Mouse (Mus musculus) Muller cell, postnatal 12 days (primary cell): ENCODE measurements around the gene Col6a1.

Source experiments
- DNase-seq: peaks from one replicate; pipeline ENCODE4 v3.0.0-alpha.2; 2015; ENCODE audit errors: inconsistent ontology term

Gene Col6a1

GRCm38 (mm10) chr10:76680758-76681650 lies 45.0 kb downstream of the Col6a1 start:
- no peak for DNase-seq

DNA sequence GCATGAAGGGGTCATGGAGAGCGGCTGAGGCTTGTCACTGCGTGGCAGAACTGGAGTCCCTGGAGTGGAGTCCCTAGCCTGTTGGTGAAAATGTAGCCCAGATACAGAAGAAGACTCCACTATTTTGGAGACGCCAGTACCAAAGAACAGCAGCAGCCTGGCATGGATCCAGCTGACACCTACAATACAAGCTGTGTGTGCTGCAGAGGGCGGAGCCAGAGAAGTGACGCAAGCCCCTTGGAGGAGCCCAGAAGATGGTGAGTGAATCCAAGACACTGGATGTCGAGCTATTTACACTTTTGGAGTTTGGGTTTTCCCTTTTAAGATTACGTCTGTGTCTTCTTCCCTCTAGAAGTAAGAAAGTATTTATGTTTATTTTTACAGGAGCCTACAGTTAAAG lies 47.8 kb downstream of the Col6a1 start:
- DNase-seq: no peak

DNA sequence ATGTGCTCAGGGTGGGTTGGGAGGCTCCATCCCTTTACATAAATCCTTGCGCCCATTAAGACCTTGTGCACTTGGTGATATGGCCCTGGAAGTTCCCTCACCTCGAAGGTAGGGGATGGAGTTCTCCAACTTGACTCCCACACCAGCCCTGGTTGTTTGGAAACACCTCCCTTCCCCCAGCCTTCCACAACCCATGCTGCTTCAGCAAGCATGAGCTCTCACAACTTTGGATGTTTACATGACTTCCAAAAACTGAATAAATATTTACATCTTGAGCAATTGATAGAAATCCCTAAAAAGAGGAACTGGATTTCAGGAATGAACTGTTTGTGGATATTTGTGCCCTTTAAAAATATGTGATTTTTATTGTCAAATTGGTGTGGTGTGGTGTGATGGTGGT lies 50.7 kb downstream of the Col6a1 start:
- no peak for DNase-seq

DNA sequence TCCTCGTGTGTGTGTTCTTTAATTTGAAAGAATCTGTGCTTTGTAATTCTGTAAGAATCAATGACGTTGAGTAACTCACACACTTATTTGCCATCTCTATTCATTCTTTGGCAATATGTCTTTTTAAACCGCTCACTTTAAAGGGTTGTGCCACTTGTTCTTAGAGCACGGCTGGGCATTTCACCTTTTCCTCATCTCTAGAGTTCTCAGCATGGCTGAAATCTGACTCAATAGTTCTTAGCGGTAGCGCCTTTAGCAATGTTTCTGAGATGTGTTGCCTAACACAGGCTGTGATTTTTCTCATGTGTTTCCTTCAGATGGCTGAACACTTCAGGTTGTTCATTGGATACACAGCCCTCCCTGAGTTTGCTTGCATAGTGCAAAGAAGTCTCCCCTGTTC lies 51.4 kb downstream of the Col6a1 start:
- DNase-seq: no peak

GRCm38 (mm10) chr10:76671939-76672338 lies 54.0 kb downstream of the Col6a1 start:
- no peak for DNase-seq

- peak; percentile 87 for DNase-seq
Measured at GRCm38 (mm10) chr10:76668947-76669284, 57.1 kb downstream of the Col6a1 start.

- DNase-seq: no peak
Measured at GRCm38 (mm10) chr10:76668261-76668946, 57.6 kb downstream of the Col6a1 start.

DNA sequence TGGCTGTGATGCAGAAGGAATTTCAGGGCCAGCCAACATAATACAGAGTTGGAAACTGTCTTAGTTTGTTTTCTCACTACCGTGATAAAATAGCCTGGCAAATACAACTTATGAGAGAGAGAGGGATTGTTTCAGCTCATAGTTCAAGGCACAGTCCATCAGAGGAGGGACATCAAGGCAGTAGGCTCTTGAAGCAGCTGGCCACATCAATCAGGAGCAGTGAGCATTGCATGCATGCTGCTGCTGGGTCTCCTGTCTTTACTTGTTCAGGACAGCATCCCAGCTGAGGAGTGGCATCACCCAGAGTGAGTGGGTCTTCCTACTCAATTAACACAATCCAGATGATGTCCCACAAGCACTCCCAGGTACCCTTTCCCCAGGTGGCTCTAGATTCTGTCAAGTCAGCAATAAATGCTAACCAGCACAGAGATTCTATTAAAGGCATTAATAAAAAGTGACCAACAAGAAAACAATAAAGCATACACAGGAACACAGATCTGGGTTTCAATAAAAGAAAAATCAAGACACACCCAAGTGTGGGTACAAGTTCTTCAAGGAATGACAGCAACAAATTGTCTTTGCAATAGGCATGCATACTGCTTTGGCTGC lies 58.7 kb downstream of the Col6a1 start:
- DNase-seq: no peak

DNA sequence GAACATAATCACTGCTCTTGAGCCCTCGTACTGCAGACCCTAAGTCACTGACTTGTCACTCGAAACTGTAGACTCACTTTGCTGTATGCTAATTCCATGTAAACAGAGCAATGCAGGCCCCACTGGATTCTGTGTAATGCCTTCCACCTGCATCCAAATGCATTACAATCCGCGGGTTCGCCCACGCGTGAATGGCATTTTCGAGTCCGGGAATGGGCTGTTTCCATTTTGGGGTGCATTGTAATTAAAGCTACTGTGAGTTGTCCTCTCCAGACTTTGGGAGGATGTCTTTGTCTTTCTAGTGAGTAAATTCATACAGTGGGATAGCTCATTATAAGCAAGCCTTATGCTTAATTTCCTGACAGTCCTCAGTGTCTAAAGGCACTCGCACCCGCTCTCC lies 60.4 kb downstream of the Col6a1 start:
- no peak for DNase-seq

DNA sequence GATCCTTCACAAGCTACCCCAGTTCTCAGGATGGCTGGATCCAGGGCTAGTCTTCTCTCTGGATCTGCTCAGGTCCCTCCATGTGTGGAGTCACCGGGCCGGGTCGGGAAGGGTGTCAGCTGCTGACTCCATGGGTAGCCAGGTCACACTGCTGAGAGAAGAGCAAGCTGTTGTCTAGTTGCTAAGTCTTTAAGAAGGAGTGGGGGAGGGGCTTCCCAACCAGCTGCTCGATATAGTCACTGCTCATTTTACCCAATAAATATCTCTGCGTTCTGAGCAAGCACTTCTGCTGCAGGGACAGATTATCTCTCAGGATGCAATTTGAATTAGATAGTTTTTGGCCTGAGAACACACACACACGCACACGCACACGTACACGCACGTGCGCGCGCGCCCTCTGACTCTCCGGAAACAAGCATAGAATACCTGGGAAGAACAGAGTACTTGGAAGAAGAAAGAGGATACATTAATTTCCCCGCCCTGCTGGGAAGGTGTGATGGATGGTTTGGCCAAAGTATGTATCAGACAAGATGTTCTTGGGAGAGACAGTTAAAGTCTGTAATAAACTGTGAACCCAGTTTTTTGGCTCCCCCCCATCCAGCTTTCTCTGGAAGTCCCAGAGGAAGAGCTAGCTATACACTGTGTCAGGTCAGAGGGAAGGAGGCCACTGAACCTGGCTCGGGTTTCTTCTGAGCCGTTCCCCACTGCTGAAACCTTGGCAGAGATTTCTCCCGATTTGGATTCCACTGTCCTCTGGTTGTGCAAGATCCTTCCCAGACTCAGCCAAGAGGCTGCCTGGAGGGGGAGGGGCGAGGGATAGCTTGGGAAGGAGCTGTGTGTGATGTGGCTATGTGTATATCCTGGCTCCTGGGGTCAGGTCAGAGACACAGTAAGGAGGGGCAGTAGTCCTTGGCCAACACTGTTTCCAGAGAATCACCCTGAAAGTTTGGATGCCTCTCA lies 61.5 kb downstream of the Col6a1 start:
- DNase-seq: peak; percentile 39
